Mouse (Mus musculus): ENCODE results near the gene Syf2. TPM values are rescaled to one million over a fixed set of nuclear protein-coding genes. Genes with fewer than 3 reads are reported as not detected.

Syf2 gene
- polyA plus RNA-seq (2012; fragmentation: generic; extraction: Trizol), result 10 to 100 TPM; 23.0 to 44.1 TPM

DNA sequence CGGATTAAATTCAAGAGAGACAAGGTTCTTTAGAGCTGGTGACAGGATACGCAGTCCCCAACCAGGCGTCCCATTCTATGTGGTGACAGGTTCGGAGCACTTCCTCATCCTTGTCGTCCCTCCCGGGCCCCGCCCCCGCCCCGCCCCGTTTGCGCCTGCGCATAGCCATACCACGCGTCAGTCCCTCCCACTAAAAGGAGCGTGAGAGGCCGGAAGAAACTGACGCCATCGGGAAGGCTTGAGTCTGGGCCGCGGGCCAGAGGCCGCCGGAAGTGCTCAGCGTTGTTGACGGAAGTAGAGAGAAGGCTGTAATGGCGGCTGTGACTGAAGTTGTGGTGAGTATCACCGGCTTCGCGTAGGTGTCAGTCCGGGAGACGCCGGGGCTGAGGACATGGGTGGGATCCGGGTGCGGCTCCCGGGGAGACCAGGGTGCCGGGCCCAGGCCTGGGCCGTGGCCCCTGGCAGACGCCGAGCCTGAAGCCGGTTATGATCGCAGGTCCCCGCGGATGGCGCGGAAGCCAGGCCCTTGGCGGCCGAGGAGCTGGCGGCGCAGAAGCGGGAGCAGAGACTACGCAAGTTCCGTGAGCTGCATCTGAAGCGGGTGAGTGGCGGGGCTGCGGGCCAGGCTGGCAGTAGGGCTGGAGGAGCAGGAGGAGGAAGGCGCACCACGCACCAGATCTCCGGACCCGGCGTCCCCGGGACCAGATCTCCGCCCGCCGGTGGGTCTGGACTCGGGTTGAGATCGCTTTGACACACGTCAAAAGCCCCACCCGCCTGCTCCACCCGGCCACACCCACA is at the start of gene Syf2:
TSS of gene Syf2 (plus strand) at position 215 of the 798 bp plus-strand sequence.

GRCm38 (mm10) chr4:134914864-134915209 is 15.9 kb upstream of the Syf2 start, which contains the start of gene Tmem50a:
Tmem50a (minus strand) TSS chr4:134915024.

DNA sequence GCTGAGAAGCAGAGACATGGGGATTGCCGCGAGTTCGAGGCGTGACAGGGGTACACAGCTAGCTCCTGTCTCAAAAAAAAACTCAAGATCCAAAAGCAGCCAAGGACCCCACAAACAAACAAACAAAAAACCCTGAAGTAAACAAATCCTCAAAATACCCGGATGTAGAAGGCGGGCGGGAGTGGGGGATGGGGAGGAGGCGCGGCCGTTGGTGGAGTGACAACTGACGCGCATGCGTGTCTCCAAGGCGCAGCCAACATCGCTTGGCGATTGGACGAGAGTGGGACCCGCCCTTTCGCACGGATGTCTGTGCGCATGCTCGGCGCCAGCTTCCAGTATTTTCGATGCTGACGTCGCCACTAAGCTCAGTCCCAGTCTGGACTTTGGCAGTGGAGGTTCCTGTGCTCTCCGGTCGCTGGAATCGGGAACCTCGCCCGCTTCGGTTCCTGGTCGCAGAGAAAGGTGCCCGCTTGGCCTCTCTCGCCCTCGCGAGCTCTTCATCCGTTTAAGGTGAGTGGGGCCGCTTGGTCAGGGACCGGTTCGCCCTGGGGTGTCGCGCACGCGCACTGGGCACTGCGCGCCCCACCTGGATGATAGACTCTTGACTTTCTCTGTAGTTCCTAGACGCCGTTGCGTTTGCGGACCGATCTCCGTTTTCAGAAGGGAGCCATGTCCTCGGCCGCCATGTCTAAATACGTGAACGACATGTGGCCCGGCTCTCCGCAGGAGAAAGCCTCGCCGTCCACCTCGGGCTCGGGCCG is 7.3 kb upstream of the Syf2 start, which contains the start of gene Rsrp1:
TSS of gene Rsrp1 (plus strand) at position 335 of the 761 bp plus-strand sequence.

Other genes with a start within 250 kb of the Syf2 start
- 10 to 100 TPM in 1 of 2 experiments, under 1 TPM in 1; 0.80 to 20.9 TPM for gene Man1c1, start 226.6 kb upstream of the Syf2 start, polyA plus RNA-seq (2012; fragmentation: generic; extraction: Trizol)
- 10 to 100 TPM in 1 of 2 experiments, 1 to 10 TPM in 1; 9.8 to 16.4 TPM for gene Ldlrap1, start 162.9 kb upstream of the Syf2 start, polyA plus RNA-seq (2012; fragmentation: generic; extraction: Trizol)
- 10 to 100 TPM in 1 of 2 experiments, 1 to 10 TPM in 1; 2.5 to 22.3 TPM for gene Maco1, start 77.6 kb upstream of the Syf2 start, polyA plus RNA-seq (2012; fragmentation: generic; extraction: Trizol)
- gene Rhd, start 66.4 kb upstream of the Syf2 start, polyA plus RNA-seq (2012; fragmentation: generic; extraction: Trizol), result under 1 TPM; 0.18 to 0.81 TPM
- gene Tmem50a, start 15.9 kb upstream of the Syf2 start, polyA plus RNA-seq (2012; fragmentation: generic; extraction: Trizol), result 100 to 1,000 TPM in 1 of 2 experiments, 10 to 100 TPM in 1; 47.3 to 146 TPM
- gene Rsrp1, start 7.3 kb upstream of the Syf2 start, polyA plus RNA-seq (2012; fragmentation: generic; extraction: Trizol), result 10 to 100 TPM in 1 of 2 experiments, 1 to 10 TPM in 1; 7.8 to 80.6 TPM
- gene Runx3, start 189.8 kb downstream of the Syf2 start, polyA plus RNA-seq (2012; fragmentation: generic; extraction: Trizol), result 10 to 100 TPM in 1 of 2 experiments, 1 to 10 TPM in 1; 8.6 to 10.3 TPM

All from C3H10T1/2 (cell line).